Mouse (Mus musculus) midbrain, postnatal 0 days (tissue): ENCODE data around the gene Gpc1. TPM values are rescaled to one million over a fixed set of nuclear protein-coding genes. Genes with fewer than 3 reads are reported as not detected.

Experiments
- ATAC-seq: fragments of 200-750 bp; cut with Nextera tagmentation; 2 replicates; pipeline ENCODE4 v1.8.0; 2017; ENCODE audit warnings: moderate number of reproducible peaks, mild to moderate bottlenecking, moderate TSS enrichment, moderate library complexity; ENCODE audit not compliant: low FRiP score
- DNase-seq: peaks from one replicate; pipeline ENCODE4 v3.0.0-alpha.2; 2015; ENCODE audit warnings: low spot score
- H3K27ac ChIP-seq: fragments of 300-500 bp; sonication (generic); 2 replicates; pipeline ENCODE4 v1.5.1; 2014; ENCODE audit warnings: low read depth, mild to moderate bottlenecking, low read length, mixed read lengths
- H3K27me3 ChIP-seq: fragments of 300-500 bp; sonication (generic); 2 replicates; pipeline ENCODE4 v1.6.1; 2014; ENCODE audit warnings: low read length, control low read depth, mixed read lengths; ENCODE audit not compliant: insufficient read depth
- H3K36me3 ChIP-seq: fragments of 300-500 bp; sonication (generic); 2 replicates; pipeline ENCODE4 v1.6.1; 2014; ENCODE audit warnings: low read length, control low read depth, mixed read lengths; ENCODE audit not compliant: insufficient read depth
- H3K4me1 ChIP-seq: fragments of 300-500 bp; sonication (generic); 2 replicates; pipeline ENCODE4 v1.6.1; 2014; ENCODE audit warnings: mild to moderate bottlenecking, control low read depth, antibody characterized with exemption, low read length, mixed read lengths; ENCODE audit not compliant: insufficient read depth
- H3K4me2 ChIP-seq: fragments of 300-500 bp; sonication (generic); 2 replicates; pipeline ENCODE4 v1.6.1; 2014; ENCODE audit warnings: low read depth, mild to moderate bottlenecking, low read length, mixed read lengths; ENCODE audit not compliant: poor library complexity, severe bottlenecking
- H3K4me3 ChIP-seq: fragments of 300-500 bp; sonication (generic); 2 replicates; pipeline ENCODE4 v1.5.1; 2014; ENCODE audit warnings: low read depth, mild to moderate bottlenecking, low read length, moderate library complexity
- H3K9ac ChIP-seq: fragments of 300-500 bp; sonication (generic); replicated peaks from 2 replicates; pipeline ENCODE4 v1.6.1; 2014; ENCODE audit warnings: mild to moderate bottlenecking, low read length, moderate library complexity, mixed read lengths; ENCODE audit not compliant: poor library complexity, severe bottlenecking
- H3K9me3 ChIP-seq: fragments of 300-500 bp; sonication (generic); 2 replicates; pipeline ENCODE4 v1.6.1; 2016; ENCODE audit warnings: low read length, control low read depth
- CTCF ChIP-seq: IDR thresholded peaks from 2 replicates; pipeline ENCODE4 v1.5.1; 2016; ENCODE audit warnings: antibody characterized with exemption, mild to moderate bottlenecking
- WGBS: fragments of 180-500 bp; shearing (Covaris S2); extraction: QIAGEN DNeasy Blood & Tissue Kit; methylation state at CpG from one replicate; pipeline ENCODE4 v1.1.7; 2014; 5-methylcytosine and 5-hydroxymethylcytosine counted together
- polyA plus RNA-seq: library from polyadenylated mRNA; unstranded; fragments of >200 nt; fragmentation: Nextera tagmentation; extraction: Ambion mirVana; gene quantifications from 2 replicates; pipeline ENCODE4 v1.2.1, GENCODE M21; 2015
- total RNA-seq: library from RNA; depleted of rRNA; stranded (reverse); fragments of >200 nt; gene quantifications from 2 replicates; pipeline ENCODE4 v1.2.3, GENCODE M21; 2014

Gpc1 gene
- total and polyA plus RNA-seq, 2 experiments from 2014 or later, result 53.3 to 151 TPM

DNA sequence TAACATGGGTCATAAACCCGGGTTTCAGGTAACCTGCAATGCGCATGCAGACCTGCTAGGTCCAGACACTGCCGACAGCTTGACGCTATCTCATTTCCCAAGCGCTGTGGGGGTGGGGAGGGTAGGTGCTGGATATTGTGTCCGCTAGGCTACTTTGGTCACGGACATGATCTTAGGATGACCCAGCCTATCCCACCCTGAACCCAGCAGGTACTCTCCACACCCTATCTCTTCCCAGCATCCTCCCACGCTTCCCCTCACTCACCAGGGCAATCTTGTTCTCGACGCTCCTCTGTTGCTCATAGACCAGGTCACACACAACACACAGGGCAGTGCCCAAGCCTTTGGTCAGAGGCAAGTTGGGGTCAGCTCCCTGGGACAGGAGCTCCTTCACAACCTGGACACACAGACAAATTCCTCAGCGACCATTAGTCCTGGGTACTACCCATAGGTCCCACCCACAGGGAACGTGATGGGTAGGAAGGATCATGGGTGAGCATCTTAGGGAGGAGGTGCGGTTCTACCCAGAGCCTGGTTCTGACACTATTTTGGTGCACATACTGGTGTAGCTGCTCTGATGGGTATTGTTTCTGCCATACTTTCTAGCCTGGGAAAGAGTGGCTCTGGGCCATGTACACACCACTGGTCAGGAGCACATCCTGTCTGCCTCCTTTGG is 46.8 kb downstream of the Gpc1 start:
- no peak overlapping the region for H3K9ac ChIP-seq
- no peak overlapping the region for H3K4me3 ChIP-seq
- no peaks in the 10 kb centered on the region for H3K9me3 ChIP-seq
- no peak overlapping the region for H3K27ac ChIP-seq
- H3K27me3 ChIP-seq, result no peaks in the 10 kb centered on the region
- H3K36me3 ChIP-seq, result no peaks in the 10 kb centered on the region
- no peaks in the 10 kb centered on the region for H3K4me1 ChIP-seq
- 87% methylated on average over 13 of the region's 13 CpGs for WGBS
- DNase-seq, result no peak
- TF ChIP-seq CTCF, result no peak
- no peak for ATAC-seq
- H3K4me2 ChIP-seq, result no peak overlapping the region

DNA sequence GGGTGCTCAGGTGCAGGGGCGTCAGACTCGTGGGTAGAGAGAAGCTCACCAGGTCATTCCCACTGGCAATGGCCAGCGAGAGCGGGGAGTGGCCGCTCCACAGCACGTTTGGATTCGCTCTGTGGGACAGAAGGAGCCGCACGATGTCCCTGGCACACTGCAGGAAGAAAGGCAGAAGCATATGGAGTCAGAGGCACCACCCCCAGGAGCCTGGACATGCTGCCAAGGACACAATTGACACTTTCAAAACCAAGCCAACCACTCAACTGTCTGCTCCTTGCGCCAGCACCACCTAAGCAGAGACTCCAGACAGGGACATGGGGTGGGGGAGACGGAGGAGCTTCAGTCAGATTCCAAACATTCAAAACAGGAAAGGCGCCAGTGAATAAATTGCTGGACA is 47.8 kb downstream of the Gpc1 start:
- no peak for ATAC-seq
- no peak overlapping the region for H3K9ac ChIP-seq
- no peaks in the 10 kb centered on the region for H3K27me3 ChIP-seq
- no peak overlapping the region for H3K27ac ChIP-seq
- H3K4me1 ChIP-seq, result no peaks in the 10 kb centered on the region
- H3K9me3 ChIP-seq, result no peaks in the 10 kb centered on the region
- H3K4me2 ChIP-seq, result no peak overlapping the region
- H3K4me3 ChIP-seq, result no peak overlapping the region
- no peak for TF ChIP-seq CTCF
- DNase-seq, result peak; percentile 51
- no peaks in the 10 kb centered on the region for H3K36me3 ChIP-seq
- WGBS, result 85% methylated on average over 12 of the region's 12 CpGs

DNA sequence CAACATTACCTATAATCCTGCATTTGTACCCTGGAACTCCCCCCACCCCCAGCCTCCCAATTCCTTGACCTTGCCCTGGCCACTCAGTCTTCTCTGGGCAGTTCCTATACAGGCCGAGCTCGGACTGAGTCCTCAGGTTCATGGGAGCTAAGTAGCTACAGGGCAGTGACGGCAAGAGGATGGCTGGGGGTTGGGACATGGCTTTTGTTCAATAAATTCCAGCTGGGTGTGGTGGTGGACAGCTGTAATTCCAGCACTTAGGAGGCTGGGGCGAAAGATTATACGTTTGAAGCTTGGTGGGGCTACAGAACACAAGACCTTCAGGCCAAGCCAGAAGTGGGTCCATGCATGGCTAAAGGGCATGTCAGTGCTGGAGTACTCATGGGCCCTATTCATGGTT is 48.7 kb downstream of the Gpc1 start:
- WGBS, result 81% methylated on average over 5 of the region's 5 CpGs
- Histone ChIP-seq H3K4me2 (no peak overlapping the region), H3K9me3 (no peaks in the 10 kb centered on the region), H3K27ac (no peak overlapping the region), H3K4me1 (no peaks in the 10 kb centered on the region), H3K4me3 (no peak overlapping the region), H3K27me3 (no peaks in the 10 kb centered on the region), H3K9ac (no peak overlapping the region), H3K36me3 (no peaks in the 10 kb centered on the region)
- TF ChIP-seq CTCF, result no peak
- no peak for DNase-seq
- no peak for ATAC-seq

DNA sequence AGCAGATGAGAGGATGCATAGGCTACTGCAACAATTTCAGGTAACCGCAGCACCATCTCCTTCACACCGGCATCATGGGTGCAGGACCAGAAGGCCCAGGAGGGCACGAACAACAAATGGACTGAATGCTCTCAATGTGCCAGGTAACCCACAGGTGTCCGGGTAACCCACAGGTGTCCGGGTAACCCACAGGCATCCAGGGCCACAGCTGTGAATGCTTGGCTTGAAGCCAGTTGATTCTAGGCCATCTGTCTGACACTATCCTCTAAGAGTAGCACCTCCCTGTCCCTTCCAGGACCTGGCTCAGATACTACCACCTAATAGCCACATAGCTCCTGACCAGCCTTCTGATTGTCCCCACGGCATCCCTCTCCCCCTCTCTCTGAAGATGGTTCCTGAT is 50.5 kb downstream of the Gpc1 start:
- Histone ChIP-seq H3K9me3 (no peaks in the 10 kb centered on the region), H3K27me3 (no peaks in the 10 kb centered on the region), H3K36me3 (no peaks in the 10 kb centered on the region), H3K4me2 (no peak overlapping the region), H3K9ac (no peak overlapping the region), H3K4me3 (no peak overlapping the region), H3K27ac (no peak overlapping the region), H3K4me1 (no peaks in the 10 kb centered on the region)
- ATAC-seq (no peak), DNase-seq (no peak)
- WGBS, result 91% methylated on average over 6 of the region's 6 CpGs
- TF ChIP-seq CTCF, result no peak

DNA sequence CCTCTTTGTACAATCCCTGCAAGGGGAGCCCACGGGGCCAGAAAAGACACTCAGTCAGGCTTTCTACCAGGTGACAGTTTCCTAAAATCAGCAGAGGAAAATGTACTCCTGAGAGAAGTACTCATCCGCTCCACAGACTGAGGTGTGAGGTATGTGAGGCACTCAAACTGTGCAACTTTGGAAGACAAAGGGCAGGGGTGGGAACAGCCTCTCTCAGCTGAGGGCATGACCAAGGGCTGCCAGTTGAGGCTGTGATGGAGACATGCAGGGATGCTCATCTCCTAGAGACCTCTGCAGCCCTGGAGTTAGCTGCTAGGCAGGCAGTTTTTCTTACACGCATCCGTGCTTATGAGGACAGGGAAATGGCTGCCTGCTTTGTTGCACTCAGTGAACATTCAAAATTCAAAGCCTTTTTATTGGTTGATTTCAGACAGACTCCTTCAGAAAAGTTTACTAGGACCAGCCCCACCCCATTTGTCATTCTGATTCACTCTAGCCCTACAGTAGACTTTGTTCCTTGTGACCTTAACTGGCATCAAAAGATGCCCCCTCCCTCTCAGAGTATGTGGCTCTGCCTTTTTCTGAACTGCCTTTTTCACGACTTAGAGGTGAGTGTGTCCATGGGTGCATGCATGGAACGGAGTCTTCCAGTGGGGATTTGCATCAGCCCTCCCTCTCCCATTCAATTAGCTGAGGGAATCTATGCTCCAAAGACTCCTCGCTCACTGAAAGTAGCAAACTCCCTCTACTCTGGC is 57.6 kb downstream of the Gpc1 start:
- H3K4me3 ChIP-seq, result no peak overlapping the region
- no peak overlapping the region for H3K4me2 ChIP-seq
- H3K9me3 ChIP-seq, result no peaks in the 10 kb centered on the region
- H3K27ac ChIP-seq, result no peak overlapping the region
- no peak for ATAC-seq
- H3K9ac ChIP-seq, result no peak overlapping the region
- DNase-seq, result no peak
- H3K36me3 ChIP-seq, result no peaks in the 10 kb centered on the region
- 76% methylated on average over 7 of the region's 7 CpGs for WGBS
- no peaks in the 10 kb centered on the region for H3K4me1 ChIP-seq
- H3K27me3 ChIP-seq, result no peaks in the 10 kb centered on the region
- TF ChIP-seq CTCF, result no peak

DNA sequence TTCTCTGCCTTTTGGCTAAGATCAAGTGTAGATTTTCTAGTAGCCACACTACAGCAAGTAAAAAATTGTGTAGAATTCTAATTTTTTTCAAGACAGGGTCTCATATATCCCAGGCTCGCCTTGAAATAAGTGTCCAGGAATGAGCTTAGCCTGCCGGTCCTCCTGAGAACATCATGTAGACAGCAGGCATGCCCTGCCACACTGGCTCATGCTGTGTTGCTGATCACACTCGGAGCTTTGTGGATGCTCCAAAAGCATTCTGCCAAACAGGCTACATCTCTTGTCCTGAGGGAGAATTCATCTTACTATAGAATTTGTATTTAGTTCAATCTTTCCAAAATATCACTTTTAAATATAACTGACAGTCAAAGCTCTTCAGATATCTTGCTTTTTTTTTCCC is 61.3 kb downstream of the Gpc1 start:
- Histone ChIP-seq H3K27me3 (no peaks in the 10 kb centered on the region), H3K36me3 (no peaks in the 10 kb centered on the region), H3K9ac (no peak overlapping the region), H3K4me2 (no peak overlapping the region), H3K9me3 (no peaks in the 10 kb centered on the region), H3K4me1 (no peaks in the 10 kb centered on the region), H3K27ac (no peak overlapping the region), H3K4me3 (no peak overlapping the region)
- DNase-seq (no peak), ATAC-seq (no peak)
- no peak for TF ChIP-seq CTCF
- 57% methylated on average over 3 of the region's 3 CpGs for WGBS
